Mouse (Mus musculus) kidney, embryonic 14.5 days (tissue): ENCODE results near the gene Masp1. TPM values are rescaled to one million over a fixed set of nuclear protein-coding genes. Genes with fewer than 3 reads are reported as not detected.

Experiments used
- ATAC-seq: fragments of 200-750 bp; cut with Nextera tagmentation; 2 replicates; pipeline ENCODE4 v1.8.0; 2017; ENCODE audit warnings: moderate number of reproducible peaks, mild to moderate bottlenecking, moderate TSS enrichment, moderate library complexity; ENCODE audit not compliant: low FRiP score, low TSS enrichment
- H3K27ac ChIP-seq: fragments of 300-500 bp; sonication (generic); 2 replicates; pipeline ENCODE4 v1.5.1; 2014; ENCODE audit warnings: low read depth, mild to moderate bottlenecking, low read length, moderate library complexity, mixed read lengths
- H3K27me3 ChIP-seq: fragments of 300-500 bp; sonication (generic); 2 replicates; pipeline ENCODE4 v1.6.1; 2014; ENCODE audit warnings: mild to moderate bottlenecking, low read length; ENCODE audit not compliant: control insufficient read depth, insufficient read depth
- H3K36me3 ChIP-seq: fragments of 300-500 bp; sonication (generic); 2 replicates; pipeline ENCODE4 v1.6.1; 2014; ENCODE audit warnings: low read length, mixed read lengths; ENCODE audit not compliant: control insufficient read depth, insufficient read depth
- H3K4me1 ChIP-seq: fragments of 300-500 bp; sonication (generic); 2 replicates; pipeline ENCODE4 v1.6.1; 2014; ENCODE audit warnings: low read length, mixed read lengths; ENCODE audit not compliant: control insufficient read depth, insufficient read depth
- H3K4me2 ChIP-seq: fragments of 300-500 bp; sonication (generic); replicated peaks from 2 replicates; pipeline ENCODE4 v1.6.1; 2014; ENCODE audit warnings: low read depth, mild to moderate bottlenecking, low read length
- H3K4me3 ChIP-seq: fragments of 300-500 bp; sonication (generic); 2 replicates; pipeline ENCODE4 v1.5.1; 2014; ENCODE audit warnings: mild to moderate bottlenecking, low read length
- H3K9ac ChIP-seq: fragments of 300-500 bp; sonication (generic); 2 replicates; pipeline ENCODE4 v1.6.1; 2014; ENCODE audit warnings: low read depth, mild to moderate bottlenecking, low read length, moderate library complexity
- H3K9me3 ChIP-seq: fragments of 300-500 bp; sonication (generic); 2 replicates; pipeline ENCODE4 v1.6.1; 2016; ENCODE audit warnings: low read length; ENCODE audit not compliant: control insufficient read depth
- WGBS: fragments of 180-500 bp; shearing (Covaris S2); extraction: QIAGEN DNeasy Blood & Tissue Kit; methylation state at CpG from one replicate; pipeline ENCODE4 v1.1.7; 2014; 5-methylcytosine and 5-hydroxymethylcytosine counted together
- polyA plus RNA-seq: library from polyadenylated mRNA; unstranded; fragments of >200 nt; fragmentation: Nextera tagmentation; extraction: Ambion mirVana; gene quantifications from 2 replicates; pipeline ENCODE4 v1.2.1, GENCODE M21; 2014

Masp1 gene
- 5.4 and 7.5 TPM in 2 replicates for polyA plus RNA-seq

DNA sequence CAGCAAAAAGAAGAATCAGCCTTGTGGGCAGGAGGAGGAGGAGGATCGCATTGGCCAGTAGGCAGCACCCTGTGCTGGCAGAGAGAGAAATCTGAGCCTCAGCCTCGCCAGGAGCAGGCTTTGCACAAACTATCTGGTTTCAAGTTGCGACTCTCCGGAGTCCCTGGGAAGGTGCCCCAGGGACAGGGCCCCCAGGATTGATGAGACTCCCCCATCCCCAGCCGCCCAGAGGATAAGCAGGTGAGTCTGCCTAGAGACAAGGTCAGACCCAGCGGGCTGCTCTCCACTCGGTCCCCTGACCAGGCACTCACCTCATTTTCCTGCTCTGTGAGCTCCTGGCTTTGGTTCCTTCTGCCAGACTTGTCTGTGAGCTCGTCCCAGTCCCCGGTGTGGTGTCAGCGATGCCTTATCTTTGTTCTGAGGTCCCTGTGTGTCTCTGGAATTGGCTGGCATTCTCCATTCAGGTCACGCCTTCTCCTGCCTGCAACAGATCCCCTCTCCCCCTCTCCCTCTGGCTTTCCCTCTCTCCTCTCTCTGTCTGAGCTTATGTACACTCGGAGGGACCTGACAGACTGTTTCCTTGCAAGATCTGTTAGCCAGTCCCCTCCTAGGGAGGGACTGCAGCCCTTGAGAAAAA, at the start of gene Masp1, which contains the start of gene Rtp4:
Gene Masp1 (minus strand): TSS at position 581 of the 637 bp plus-strand sequence.
Gene Rtp4 (plus strand): TSS at position 57 of the 637 bp plus-strand sequence.
- WGBS = under 1% methylated on average over 12 of the region's 12 CpGs
- H3K9ac ChIP-seq = peak within 1 kb of the TSS; percentile 45

GRCm38 (mm10) chr16:23568369-23568958, 47.8 kb upstream of the Masp1 start:
- ATAC-seq = no peak
- no peaks in the 10 kb centered on the region for H3K9me3 ChIP-seq
- no peaks in the 10 kb centered on the region for H3K27me3 ChIP-seq
- no peak overlapping the region for H3K27ac ChIP-seq
- 15% methylated on average over 4 of the region's 4 CpGs for WGBS
- H3K4me1 ChIP-seq = no peaks in the 10 kb centered on the region
- H3K36me3 ChIP-seq = no peaks in the 10 kb centered on the region
- H3K4me3 ChIP-seq = no peak overlapping the region
- H3K4me2 ChIP-seq = no peak overlapping the region
- H3K9ac ChIP-seq = no peak overlapping the region

More for the DNA sequence above, at the start of gene Masp1, which contains the start of gene Rtp4:
- ATAC-seq = peak; percentile 88
- peak within 1 kb of the TSS; percentile 78 for H3K27ac ChIP-seq
- no peaks in the 10 kb centered on the region for H3K36me3 ChIP-seq
- peak within 1 kb of the TSS; percentile 41 for H3K4me2 ChIP-seq
- peaks cover 1% of the 10 kb centered on the region; the same call in 1 of the 2 replicates for H3K9me3 ChIP-seq
- H3K4me3 ChIP-seq = peak within 1 kb of the TSS; percentile 29
- H3K27me3 ChIP-seq = no peaks in the 10 kb centered on the region
- H3K4me1 ChIP-seq = peaks cover 25% of the 10 kb centered on the region; the same call in 1 of the 2 replicates

DNA sequence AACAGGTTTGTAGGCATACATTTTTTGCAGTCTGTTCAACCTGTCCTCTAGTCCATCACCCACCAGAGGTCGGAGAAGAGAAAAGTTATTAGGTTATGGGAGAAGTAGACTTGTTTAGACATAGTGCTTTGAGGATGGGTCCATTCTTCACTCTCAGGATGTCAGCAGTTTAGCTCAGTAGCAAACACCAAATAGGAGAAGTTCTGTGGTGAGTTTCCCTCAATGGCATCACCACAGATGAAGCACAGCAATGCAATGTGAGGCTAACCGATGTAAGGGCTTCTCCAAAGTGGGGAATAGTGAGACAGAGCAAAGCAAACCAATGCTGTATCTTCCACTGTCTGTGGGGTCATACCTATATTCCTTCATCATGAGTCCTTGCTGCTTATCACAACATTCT, 37.1 kb upstream of the Masp1 start:
- Histone ChIP-seq H3K4me2 (no peak overlapping the region), H3K9ac (no peak overlapping the region), H3K4me3 (no peak overlapping the region), H3K27ac (no peak overlapping the region), H3K9me3 (no peaks in the 10 kb centered on the region), H3K27me3 (no peaks in the 10 kb centered on the region), H3K4me1 (no peaks in the 10 kb centered on the region), H3K36me3 (no peaks in the 10 kb centered on the region)
- 84% methylated on average over 2 of the region's 2 CpGs for WGBS
- ATAC-seq = no peak

DNA sequence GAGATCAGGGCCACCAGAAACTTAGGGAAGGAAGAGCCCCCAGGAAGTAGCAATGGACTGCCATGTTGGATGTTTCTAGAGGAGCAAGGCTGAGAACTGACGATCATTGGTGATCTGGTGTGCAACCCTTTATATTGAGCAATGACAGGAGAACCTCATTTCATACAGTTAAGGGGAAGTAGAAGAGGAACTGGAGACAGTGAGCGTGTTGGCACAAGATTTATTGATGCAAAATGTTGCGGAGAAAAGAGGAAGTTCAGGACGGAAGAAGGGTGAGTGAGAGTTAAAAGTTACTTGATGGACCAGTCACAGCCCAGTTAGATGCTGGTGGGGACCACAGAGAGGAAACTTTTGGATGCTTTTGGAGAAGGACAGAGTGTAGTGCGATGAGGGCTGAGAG, 36.6 kb upstream of the Masp1 start:
- Histone ChIP-seq H3K27ac (no peak overlapping the region), H3K4me3 (no peak overlapping the region), H3K4me1 (no peaks in the 10 kb centered on the region), H3K9me3 (no peaks in the 10 kb centered on the region), H3K4me2 (no peak overlapping the region), H3K36me3 (no peaks in the 10 kb centered on the region), H3K27me3 (no peaks in the 10 kb centered on the region), H3K9ac (no peak overlapping the region)
- no peak for ATAC-seq
- 86% methylated on average over 5 of the region's 5 CpGs for WGBS

- no peak overlapping the region for H3K27ac ChIP-seq
- no peaks in the 10 kb centered on the region for H3K9me3 ChIP-seq
- no peaks in the 10 kb centered on the region for H3K4me1 ChIP-seq
- no peak overlapping the region for H3K4me3 ChIP-seq
- no peak overlapping the region for H3K4me2 ChIP-seq
- no peaks in the 10 kb centered on the region for H3K36me3 ChIP-seq
- ATAC-seq = no peak
- H3K27me3 ChIP-seq = no peaks in the 10 kb centered on the region
- no peak overlapping the region for H3K9ac ChIP-seq
- 62% methylated on average over 5 of the region's 5 CpGs for WGBS
These were observed 34.1 kb upstream of the Masp1 start for GRCm38 (mm10) chr16:23554673-23555072.

- H3K27ac ChIP-seq = no peak overlapping the region
- 85% methylated on average over 18 of the region's 18 CpGs for WGBS
These were observed 30.5 kb upstream of the Masp1 start for GRCm38 (mm10) chr16:23550981-23551582.

GRCm38 (mm10) chr16:23550346-23550980, 29.8 kb upstream of the Masp1 start:
- Histone ChIP-seq H3K4me1 (no peaks in the 10 kb centered on the region), H3K9me3 (no peaks in the 10 kb centered on the region), H3K27ac (no peak overlapping the region), H3K4me3 (no peak overlapping the region), H3K4me2 (no peak overlapping the region), H3K36me3 (no peaks in the 10 kb centered on the region), H3K9ac (no peak overlapping the region), H3K27me3 (no peaks in the 10 kb centered on the region)
- ATAC-seq = no peak
- WGBS = 44% methylated on average over 8 of the region's 8 CpGs

More at GRCm38 (mm10) chr16:23550981-23551582, 30.5 kb upstream of the Masp1 start:
- Histone ChIP-seq H3K9me3 (no peaks in the 10 kb centered on the region), H3K27me3 (no peaks in the 10 kb centered on the region), H3K36me3 (no peaks in the 10 kb centered on the region), H3K4me1 (no peaks in the 10 kb centered on the region), H3K4me3 (no peak overlapping the region), H3K4me2 (no peak overlapping the region), H3K9ac (no peak overlapping the region)
- no peak for ATAC-seq

- Histone ChIP-seq H3K4me2 (no peak overlapping the region), H3K27ac (no peak overlapping the region), H3K4me1 (no peaks in the 10 kb centered on the region), H3K9me3 (no peaks in the 10 kb centered on the region), H3K36me3 (no peaks in the 10 kb centered on the region), H3K9ac (no peak overlapping the region), H3K4me3 (no peak overlapping the region), H3K27me3 (no peaks in the 10 kb centered on the region)
- ATAC-seq = no peak
- WGBS = 92% methylated on average over 4 of the region's 4 CpGs
These were observed 27.2 kb upstream of the Masp1 start for GRCm38 (mm10) chr16:23547783-23548182.
